Mouse (Mus musculus) thymus, adult 2 months (tissue): ENCODE results near the gene Dnaaf2. TPM values are rescaled to one million over a fixed set of nuclear protein-coding genes. Genes with fewer than 3 reads are reported as not detected.

ENCODE experiments used
- DNase-seq: peaks from one replicate; pipeline ENCODE4 v3.0.0; 2021
- H3K27ac ChIP-seq: fragments of 200-500 bp; 2 replicates; pipeline ENCODE4 v1.5.1; 2012; ENCODE audit warnings: low read length, control low read depth; ENCODE audit not compliant: control insufficient read depth, insufficient read depth
- H3K27me3 ChIP-seq: fragments of 200-500 bp; 2 replicates; pipeline ENCODE4 v1.6.1; 2012; ENCODE audit warnings: mild to moderate bottlenecking, low read length, moderate library complexity, mixed read lengths; ENCODE audit not compliant: control insufficient read depth, insufficient read depth
- H3K36me3 ChIP-seq: fragments of 200-500 bp; 2 replicates; pipeline ENCODE4 v1.6.1; 2012; ENCODE audit warnings: mild to moderate bottlenecking, low read length, moderate library complexity; ENCODE audit not compliant: control insufficient read depth, insufficient read depth
- H3K4me1 ChIP-seq: fragments of 200-500 bp; replicated peaks from 2 replicates; pipeline ENCODE4 v1.6.1; 2012; ENCODE audit warnings: low read length; ENCODE audit not compliant: control insufficient read depth, insufficient read depth
- H3K4me3 ChIP-seq: fragments of 200-500 bp; 2 replicates; pipeline ENCODE4 v1.5.1; 2012; ENCODE audit warnings: mild to moderate bottlenecking, low read length, control low read depth, moderate library complexity; ENCODE audit not compliant: control insufficient read depth, insufficient read depth
- CTCF ChIP-seq: fragments of 200-500 bp; IDR thresholded peaks from 2 replicates; pipeline ENCODE4 v1.5.1; 2012; ENCODE audit warnings: mild to moderate bottlenecking, control low read depth, low read length, moderate library complexity, borderline replicate concordance; ENCODE audit not compliant: control insufficient read depth, poor library complexity, insufficient read depth; ENCODE audit errors: extremely low read depth
- POLR2A ChIP-seq: fragments of 200-500 bp; IDR thresholded peaks from 2 replicates; pipeline ENCODE4 v1.6.1; 2012; ENCODE audit warnings: mild to moderate bottlenecking, low read length, control low read depth, moderate library complexity; ENCODE audit not compliant: control insufficient read depth, poor library complexity, insufficient read depth; ENCODE audit errors: extremely low read depth
- WGBS: fragments of 180-500 bp; shearing (Covaris S2); methylation state at CpG from one replicate; pipeline ENCODE4 v1.1.7; 2018; 5-methylcytosine and 5-hydroxymethylcytosine counted together
- polyA plus RNA-seq: library from polyadenylated mRNA; depleted of rRNA; stranded (reverse); fragments of >200 nt; gene quantifications from 2 replicates; pipeline ENCODE4 v1.2.3, GENCODE M21; 2012

Dnaaf2 gene
- polyA plus RNA-seq, 1 experiment, result 4.8 TPM

DNA sequence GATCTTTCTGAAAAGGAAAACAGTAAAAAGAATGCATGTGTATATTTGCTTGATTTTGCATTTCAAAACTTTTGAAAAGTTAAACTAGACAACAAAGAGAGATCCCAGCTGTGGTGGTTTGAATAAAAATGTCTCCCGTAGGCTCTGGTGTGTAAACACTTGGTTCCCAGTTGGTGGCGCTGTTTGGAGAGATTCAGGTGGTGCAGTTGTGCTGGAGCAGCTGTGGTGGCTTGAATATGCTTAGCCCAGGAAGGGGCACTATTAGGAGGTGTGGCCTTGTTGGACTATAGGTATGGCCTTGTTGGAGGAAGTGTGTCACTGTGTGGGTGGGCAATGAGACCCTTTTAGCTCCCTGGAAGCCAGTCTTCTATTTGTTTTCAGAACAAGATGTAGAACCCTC is 31.0 kb upstream of the Dnaaf2 start:
- TF ChIP-seq CTCF (no peak), POLR2A (no peak)
- Histone ChIP-seq H3K27ac (no peak overlapping the region), H3K4me3 (no peak overlapping the region), H3K27me3 (no peaks in the 10 kb centered on the region), H3K36me3 (no peaks in the 10 kb centered on the region), H3K4me1 (peaks cover 3% of the 10 kb centered on the region; the same call in 1 of the 2 replicates)
- peak; percentile 22 for DNase-seq
- 66% methylated on average over 2 of the region's 2 CpGs for WGBS

DNA sequence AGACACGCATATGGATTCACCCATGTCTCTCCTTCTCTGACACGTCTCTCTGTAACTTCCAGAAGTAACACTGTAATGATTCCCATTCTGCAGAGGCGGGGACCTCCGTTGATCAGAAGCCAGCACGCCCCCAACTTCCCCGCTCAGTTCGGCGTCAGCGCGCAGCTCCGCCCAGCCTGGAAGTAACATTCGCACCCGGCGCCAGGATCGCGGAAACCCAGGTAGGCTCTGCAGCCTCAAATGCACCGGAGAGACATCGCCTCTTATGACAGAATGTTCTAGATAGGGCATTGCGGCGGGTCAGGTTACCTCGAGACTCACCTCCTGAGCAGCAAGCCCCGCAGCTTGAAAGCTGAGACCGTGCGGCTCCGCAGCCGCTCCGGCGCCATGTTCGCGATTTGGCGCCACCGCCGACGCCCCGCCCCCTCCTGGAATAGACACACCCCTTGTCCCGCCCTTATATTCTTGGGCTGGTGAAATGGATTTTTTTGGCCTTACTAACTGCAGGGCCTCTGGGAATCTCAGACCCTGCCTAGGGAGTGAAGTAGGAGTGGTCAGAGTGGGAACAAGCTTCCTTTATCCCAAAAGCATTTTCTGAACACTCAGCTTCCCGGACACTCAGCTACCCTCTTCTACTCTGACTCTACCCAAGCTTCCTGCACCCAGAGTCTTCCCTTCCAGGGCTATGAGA is 29.7 kb upstream of the Dnaaf2 start, which contains the start of gene Pole2:
Gene Pole2 (minus strand): TSS at position 420 of the 691 bp plus-strand sequence.
- H3K27me3 ChIP-seq, result no peaks in the 10 kb centered on the region
- under 1% methylated on average over 37 of the region's 37 CpGs for WGBS
- H3K4me1 ChIP-seq, result peaks cover 3% of the 10 kb centered on the region; the same call in 1 of the 2 replicates
- H3K36me3 ChIP-seq, result no peaks in the 10 kb centered on the region
- peak within 1 kb of the TSS; percentile 82 for H3K4me3 ChIP-seq
- TF ChIP-seq POLR2A (peak; percentile 53; the same call in 1 of the 2 replicates), CTCF (peak; percentile 53; the same call in 1 of the 2 replicates)
- DNase-seq, result peak; percentile 86
- H3K27ac ChIP-seq, result no peak within 1 kb of the TSS

DNA sequence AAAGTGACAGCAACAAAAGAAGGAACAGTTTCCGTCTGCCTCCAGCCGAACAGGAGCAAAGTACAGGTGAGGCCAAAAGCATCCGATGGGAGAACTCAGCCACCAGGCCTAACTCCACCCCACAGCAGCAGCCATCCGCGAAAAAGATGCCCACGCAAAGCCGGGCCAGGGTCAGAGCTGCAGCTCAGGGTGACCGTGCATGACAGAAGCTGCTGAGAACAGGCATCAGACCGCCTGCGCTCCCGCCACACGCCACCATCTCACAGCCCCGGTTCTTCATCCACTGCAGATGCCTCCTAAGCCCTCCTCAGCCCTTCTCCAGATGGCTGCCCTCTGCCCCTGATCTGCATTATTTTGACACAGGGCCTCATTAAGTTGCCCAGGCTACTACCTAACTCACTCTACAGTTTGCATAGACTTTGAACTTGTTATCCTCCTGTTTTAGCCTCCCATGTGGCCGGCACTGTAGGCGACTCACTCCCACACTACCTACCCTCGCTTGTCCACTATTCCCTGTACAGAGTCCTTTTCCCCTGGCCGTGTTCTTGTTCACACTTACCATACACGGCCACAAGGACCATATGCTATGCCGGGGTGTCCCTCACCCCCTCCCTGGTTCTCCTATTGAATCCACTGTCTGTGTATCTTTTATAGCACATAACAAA is 22.5 kb upstream of the Dnaaf2 start:
- no peaks in the 10 kb centered on the region for H3K4me1 ChIP-seq
- H3K36me3 ChIP-seq, result peaks cover 5% of the 10 kb centered on the region; the same call in 1 of the 2 replicates
- DNase-seq, result no peak
- no peak overlapping the region for H3K4me3 ChIP-seq
- WGBS, result 97% methylated on average over 19 of the region's 19 CpGs
- no peak for TF ChIP-seq POLR2A
- no peak for TF ChIP-seq CTCF
- H3K27ac ChIP-seq, result no peak overlapping the region
- H3K27me3 ChIP-seq, result no peaks in the 10 kb centered on the region

DNA sequence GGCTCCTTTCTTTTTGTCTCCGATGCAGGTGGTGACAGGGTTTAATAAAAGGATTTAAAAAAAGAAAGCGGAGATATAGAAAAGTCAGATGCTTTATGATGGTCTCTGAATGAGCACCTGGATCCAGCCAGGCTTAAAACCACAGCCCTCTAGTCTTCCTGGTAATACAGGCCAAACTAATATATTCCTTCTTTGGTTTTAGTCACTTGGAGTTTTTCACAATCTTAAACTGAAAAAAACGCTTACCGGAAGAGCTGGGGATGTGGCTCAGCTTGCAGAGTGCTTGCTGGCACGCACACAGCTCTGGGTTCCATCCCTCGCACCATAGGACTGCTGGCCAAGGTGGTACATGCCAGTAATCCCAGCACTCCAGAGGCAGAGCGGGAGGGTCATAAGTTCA is 18.4 kb upstream of the Dnaaf2 start:
- peaks cover 8% of the 10 kb centered on the region; the same call in 1 of the 2 replicates for H3K36me3 ChIP-seq
- H3K4me3 ChIP-seq, result no peak overlapping the region
- WGBS, result 95% methylated on average over 7 of the region's 7 CpGs
- no peaks in the 10 kb centered on the region for H3K4me1 ChIP-seq
- H3K27ac ChIP-seq, result no peak overlapping the region
- no peaks in the 10 kb centered on the region for H3K27me3 ChIP-seq
- TF ChIP-seq CTCF, result no peak
- no peak for TF ChIP-seq POLR2A
- DNase-seq, result no peak

DNA sequence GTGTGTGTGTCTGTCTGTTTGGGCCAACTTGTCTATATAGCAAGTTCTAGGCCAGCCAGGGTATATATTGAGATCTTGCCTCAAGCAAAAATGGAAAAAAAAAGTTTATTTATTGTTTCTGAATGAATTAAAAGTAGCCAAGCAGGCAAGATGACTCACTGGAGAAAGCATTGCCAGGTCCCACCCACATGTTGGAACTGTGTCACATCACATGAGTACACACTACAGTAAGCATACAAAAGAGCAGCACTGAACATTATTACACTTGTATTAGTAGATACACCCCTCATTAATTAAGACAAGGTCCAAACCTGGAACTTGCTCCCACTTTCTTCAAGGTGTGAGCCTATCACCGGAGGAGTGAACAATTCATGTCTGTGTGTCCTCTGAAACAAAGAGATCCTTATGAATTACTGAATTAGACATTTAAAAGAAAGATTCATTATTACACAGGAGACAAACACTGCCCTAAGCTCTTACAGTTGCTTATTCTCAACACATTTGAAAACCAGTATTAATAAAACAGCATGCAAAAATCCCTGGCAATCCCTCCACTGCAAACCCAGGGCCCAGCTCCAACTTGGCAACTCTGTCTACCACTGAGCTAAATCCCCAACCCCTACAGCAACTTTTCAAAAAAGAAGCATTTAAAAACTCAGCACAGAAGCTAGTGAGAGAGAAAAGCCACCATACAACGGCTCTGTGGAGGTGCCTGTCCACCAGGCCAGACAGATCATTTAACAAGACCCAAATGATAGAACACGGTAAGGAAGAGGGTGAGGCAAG is 17.0 kb upstream of the Dnaaf2 start:
- Histone ChIP-seq H3K27ac (no peak overlapping the region), H3K4me3 (no peak overlapping the region), H3K27me3 (no peaks in the 10 kb centered on the region), H3K36me3 (peaks cover 3% of the 10 kb centered on the region; the same call in 1 of the 2 replicates), H3K4me1 (no peaks in the 10 kb centered on the region)
- whole genome bisulfite sequencing, result 95% methylated on average over 3 of the region's 3 CpGs
- DNase-seq, result no peak
- TF ChIP-seq POLR2A (no peak), CTCF (no peak)

DNA sequence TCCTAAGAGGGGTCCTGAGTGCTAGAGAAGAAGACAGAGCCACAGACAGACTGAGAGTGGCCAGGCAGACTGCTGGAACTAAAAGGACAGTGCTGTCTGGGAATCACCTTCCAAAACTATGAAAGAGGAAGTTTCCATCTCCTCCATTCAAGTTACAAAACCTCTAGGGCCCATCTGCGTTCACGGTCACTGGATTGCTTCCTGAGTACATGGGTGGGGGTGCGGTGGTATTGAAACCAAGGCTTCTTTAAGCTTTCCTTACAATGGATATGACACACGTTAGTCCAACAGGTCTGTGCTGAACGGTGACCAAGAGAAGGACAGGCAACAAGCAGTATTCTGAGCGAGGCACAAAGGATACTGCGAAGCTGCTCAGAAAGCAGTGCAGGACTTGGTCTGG is 16.2 kb upstream of the Dnaaf2 start:
- Histone ChIP-seq H3K27me3 (no peaks in the 10 kb centered on the region), H3K36me3 (peaks cover 3% of the 10 kb centered on the region; the same call in 1 of the 2 replicates), H3K27ac (no peak overlapping the region), H3K4me3 (no peak overlapping the region), H3K4me1 (no peaks in the 10 kb centered on the region)
- DNase-seq, result no peak
- TF ChIP-seq CTCF (no peak), POLR2A (no peak)
- 87% methylated on average over 7 of the region's 7 CpGs for WGBS
